Mouse (Mus musculus) forebrain, embryonic 14.5 days (tissue): ENCODE measurements around the gene Ucn2. TPM values are rescaled to one million over a fixed set of nuclear protein-coding genes. Genes with fewer than 3 reads are reported as not detected.

ENCODE experiments used
- ATAC-seq: fragments of 200-750 bp; cut with Nextera tagmentation; 2 replicates; pipeline ENCODE4 v1.8.0; 2017; ENCODE audit warnings: mild to moderate bottlenecking, moderate library complexity
- DNase-seq: peaks from one replicate; pipeline ENCODE4 v3.0.0-alpha.2; 2015; ENCODE audit warnings: low spot score
- H3K27ac ChIP-seq: fragments of 300-500 bp; sonication (generic); 2 replicates; pipeline ENCODE4 v1.5.1; 2014; ENCODE audit warnings: low read depth, mild to moderate bottlenecking, control low read depth, low read length, moderate library complexity
- H3K27me3 ChIP-seq: fragments of 300-500 bp; sonication (generic); replicated peaks from 2 replicates; pipeline ENCODE4 v1.6.1; 2014; ENCODE audit warnings: low read length, control low read depth, mixed read lengths; ENCODE audit not compliant: control insufficient read depth, insufficient read depth
- H3K36me3 ChIP-seq: fragments of 300-500 bp; sonication (generic); 2 replicates; pipeline ENCODE4 v1.6.1; 2014; ENCODE audit warnings: low read length, control low read depth; ENCODE audit not compliant: control insufficient read depth, insufficient read depth
- H3K4me1 ChIP-seq: fragments of 300-500 bp; sonication (generic); 2 replicates; pipeline ENCODE4 v1.6.1; 2014; ENCODE audit warnings: antibody characterized with exemption, low read length, control low read depth; ENCODE audit not compliant: control insufficient read depth, insufficient read depth
- H3K4me2 ChIP-seq: fragments of 300-500 bp; sonication (generic); 2 replicates; pipeline ENCODE4 v1.6.1; 2014; ENCODE audit warnings: mild to moderate bottlenecking, control low read depth, low read length
- H3K4me3 ChIP-seq: fragments of 300-500 bp; sonication (generic); 2 replicates; pipeline ENCODE4 v1.5.1; 2014; ENCODE audit warnings: low read depth, low read length, control low read depth
- H3K9ac ChIP-seq: fragments of 300-500 bp; sonication (generic); 2 replicates; pipeline ENCODE4 v1.6.1; 2014; ENCODE audit warnings: mild to moderate bottlenecking, low read length, control low read depth, moderate library complexity
- H3K9me3 ChIP-seq: fragments of 300-500 bp; sonication (generic); replicated peaks from 2 replicates; pipeline ENCODE4 v1.6.1; 2016; ENCODE audit warnings: low read length, control low read depth, mixed read lengths; ENCODE audit not compliant: control insufficient read depth
- WGBS: fragments of 180-500 bp; shearing (Covaris S2); extraction: QIAGEN DNeasy Blood & Tissue Kit; methylation state at CpG from one replicate; pipeline ENCODE4 v1.1.7; 2014; 5-methylcytosine and 5-hydroxymethylcytosine counted together
- microRNA counts: library from miRNA; unstranded; fragments of <30 nt; microRNA quantifications from one replicate; lab custom pipeline; 2016
- microRNA-seq: library from miRNA; unstranded; fragments of <30 nt; microRNA quantifications from one replicate; pipeline ENCODE4, GENCODE M21; 2016
- polyA plus RNA-seq: library from polyadenylated mRNA; unstranded; fragments of >200 nt; fragmentation: Nextera tagmentation; extraction: Ambion mirVana; gene quantifications from 2 replicates; pipeline ENCODE4 v1.2.1, GENCODE M21; 2014

The Ucn2 gene
- polyA plus RNA-seq, 1 experiment from 2014 or later: 0.15 TPM

DNA sequence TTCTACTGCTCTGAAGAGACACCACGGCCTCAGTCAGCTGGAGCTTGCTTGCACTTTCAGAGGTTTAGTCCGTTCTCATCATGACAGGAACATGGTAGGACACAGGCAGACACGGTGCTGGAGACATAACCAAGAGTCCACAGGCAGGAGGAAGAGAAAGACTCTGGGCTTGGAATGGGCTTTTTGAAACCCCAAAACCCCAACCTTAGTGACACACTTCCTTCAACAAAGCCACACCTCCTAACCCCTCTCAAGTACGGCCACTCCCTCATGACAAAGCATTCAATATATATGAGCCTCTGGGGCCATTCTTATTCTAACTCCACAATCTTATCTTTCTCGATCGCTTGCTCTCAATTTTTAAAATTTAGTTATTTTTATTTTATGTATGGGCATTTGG is 46.6 kb downstream of the Ucn2 start:
- H3K4me2 ChIP-seq: no peak overlapping the region
- DNase-seq: no peak
- H3K4me1 ChIP-seq: no peaks in the 10 kb centered on the region
- WGBS: 89% methylated on average over 6 of the region's 6 CpGs
- ATAC-seq: no peak
- 0 out of 2 replicates have a peak, but pooled peaks cover 3% of the 10 kb centered on the region for H3K36me3 ChIP-seq
- H3K27me3 ChIP-seq: no peaks in the 10 kb centered on the region
- H3K9me3 ChIP-seq: no peaks in the 10 kb centered on the region
- no peak overlapping the region for H3K27ac ChIP-seq
- H3K9ac ChIP-seq: no peak overlapping the region
- no peak overlapping the region for H3K4me3 ChIP-seq

MicroRNAs within 50 kb of the gene (microRNA counts, 519-probe panel; counts per million panel counts)
- microRNA mmu-miR-711 (lab: Ali Mortazavi, UCI): not detected

Small RNA genes within 50 kb of the gene (microRNA-seq; reads per million reads assigned to microRNA genes)
- not detected for gene Mir711

Other genes with a start within 250 kb of the Ucn2 start
- gene Ip6k2, start 202.2 kb upstream of the Ucn2 start, polyA plus RNA-seq: 217 and 221 TPM in 2 replicates
- 13.6 and 19.2 TPM in 2 replicates for gene Nckipsd, start 177.6 kb upstream of the Ucn2 start, polyA plus RNA-seq
- 10.7 and 17.6 TPM in 2 replicates for gene Celsr3, start 159.7 kb upstream of the Ucn2 start, polyA plus RNA-seq
- gene Slc26a6, start 132.7 kb upstream of the Ucn2 start, polyA plus RNA-seq: 10.6 and 14.7 TPM in 2 replicates
- not detected in 2 replicates for gene Tmem89, start 71.4 kb upstream of the Ucn2 start, polyA plus RNA-seq
- 453 TPM in 2 replicates for gene Uqcrc1, start 49.4 kb upstream of the Ucn2 start, polyA plus RNA-seq
- 1.1 and 1.2 TPM in 2 replicates for gene Col7a1, start 32.4 kb upstream of the Ucn2 start, polyA plus RNA-seq
- 16.0 and 20.8 TPM in 2 replicates for gene Pfkfb4, start 5.8 kb downstream of the Ucn2 start, polyA plus RNA-seq
- 40.8 and 48.9 TPM in 2 replicates for gene Shisa5, start 52.6 kb downstream of the Ucn2 start, polyA plus RNA-seq
- gene Trex1, start 73.7 kb downstream of the Ucn2 start, polyA plus RNA-seq: 11.1 and 11.9 TPM in 2 replicates
- 27.3 and 29.6 TPM in 2 replicates for gene Atrip, start 88.1 kb downstream of the Ucn2 start, polyA plus RNA-seq
- gene Ccdc51, start 96.5 kb downstream of the Ucn2 start, polyA plus RNA-seq: 19.4 and 21.2 TPM in 2 replicates
- 652 and 758 TPM in 2 replicates for gene Tma7, start 96.6 kb downstream of the Ucn2 start, polyA plus RNA-seq
- gene Plxnb1, start 109.4 kb downstream of the Ucn2 start, polyA plus RNA-seq: 13.9 and 15.7 TPM in 2 replicates
- gene Fbxw21, start 176.0 kb downstream of the Ucn2 start, polyA plus RNA-seq: not detected in 2 replicates
- not detected in 2 replicates for gene Fbxw13, start 210.0 kb downstream of the Ucn2 start, polyA plus RNA-seq
- gene Fbxw20, start 248.7 kb downstream of the Ucn2 start, polyA plus RNA-seq: not detected in 2 replicates